8 mouse cellular contexts compared by ENCODE assay signal in genomic region chr5:111394198-111395053, GRCm38 (mm10). TPM values are rescaled to one million over a fixed set of nuclear protein-coding genes. Genes with fewer than 3 reads are reported as not detected.
DNase-seq lines count a peak whose midpoint lies in the region; ATAC-seq lines count a peak whose summit lies in the region.

No protein-coding gene starts in this region.

- ATAC-seq in heart, embryonic 13.5 days (ENCODE audit: extremely low read depth, insufficient number of reproducible peaks, low FRiP score, low TSS enrichment), result no peak
- ATAC-seq in embryonic facial prominence, embryonic 12.5 days (ENCODE audit: insufficient number of reproducible peaks, insufficient read depth, low FRiP score, low TSS enrichment), result no peak
- ATAC-seq in hindbrain, embryonic 16.5 days, result peak; percentile 27; the same call in 1 of the 2 replicates

- peaks cover 24% of the 10 kb centered on the region for H3K27me3 ChIP-seq in heart, embryonic 13.5 days (replicated peaks)
- no peaks in the 10 kb centered on the region for H3K27me3 ChIP-seq in embryonic facial prominence, embryonic 12.5 days
- H3K27me3 ChIP-seq in hindbrain, embryonic 16.5 days (replicated peaks; ENCODE audit: control insufficient read depth, insufficient read depth, low read length), result no peaks in the 10 kb centered on the region
- peaks cover 34% of the 10 kb centered on the region for H3K27me3 ChIP-seq in midbrain, embryonic 10.5 days (ENCODE audit: low read depth, poor library complexity, severe bottlenecking)

- H3K4me1 ChIP-seq in heart, embryonic 13.5 days, result peaks cover 60% of the 10 kb centered on the region
- peaks cover 61% of the 10 kb centered on the region for H3K4me1 ChIP-seq in embryonic facial prominence, embryonic 12.5 days
- H3K4me1 ChIP-seq in hindbrain, embryonic 16.5 days (ENCODE audit: control insufficient read depth, insufficient read depth, low read depth, low read length), result peaks cover 31% of the 10 kb centered on the region
- H3K4me1 ChIP-seq in midbrain, embryonic 10.5 days, result peaks cover 49% of the 10 kb centered on the region

- no peaks in the 10 kb centered on the region for H3K9me3 ChIP-seq in heart, embryonic 13.5 days
- no peaks in the 10 kb centered on the region for H3K9me3 ChIP-seq in embryonic facial prominence, embryonic 12.5 days
- H3K9me3 ChIP-seq in hindbrain, embryonic 16.5 days (ENCODE audit: control insufficient read depth, low read length), result no peaks in the 10 kb centered on the region
- no peaks in the 10 kb centered on the region for H3K9me3 ChIP-seq in midbrain, embryonic 10.5 days (replicated peaks)

- H3K27ac ChIP-seq in heart, embryonic 13.5 days (replicated peaks), result 0 out of 2 replicates have a peak overlapping the region, but pooled peaks have one; percentile 13
- H3K27ac ChIP-seq in embryonic facial prominence, embryonic 12.5 days, result peak overlapping the region; percentile 92
- H3K27ac ChIP-seq in hindbrain, embryonic 16.5 days (ENCODE audit: low read depth, low read length), result peak overlapping the region; percentile 55
- peak overlapping the region; percentile 82 for H3K27ac ChIP-seq in midbrain, embryonic 10.5 days (replicated peaks)

- H3K36me3 ChIP-seq in heart, embryonic 13.5 days, result 0 out of 2 replicates have a peak, but pooled peaks cover 4% of the 10 kb centered on the region
- no peaks in the 10 kb centered on the region; the same call in 1 of the 2 replicates for H3K36me3 ChIP-seq in embryonic facial prominence, embryonic 12.5 days
- no peaks in the 10 kb centered on the region for H3K36me3 ChIP-seq in hindbrain, embryonic 16.5 days (ENCODE audit: control insufficient read depth, insufficient read depth, low read length)
- H3K36me3 ChIP-seq in midbrain, embryonic 10.5 days, result peaks cover 3% of the 10 kb centered on the region

- intact Hi-C loops in heart, postnatal 14 days (cut with DNase I), result no loop called here

- peak overlapping the region; percentile 31 for H3K4me3 ChIP-seq in heart, embryonic 13.5 days
- peak overlapping the region; percentile 3; the same call in 1 of the 2 replicates for H3K4me3 ChIP-seq in embryonic facial prominence, embryonic 12.5 days
- peak overlapping the region; percentile 1; the same call in 1 of the 2 replicates for H3K4me3 ChIP-seq in hindbrain, embryonic 16.5 days (ENCODE audit: low read length)
- peak overlapping the region; percentile 31 for H3K4me3 ChIP-seq in midbrain, embryonic 10.5 days

- no peak for DNase-seq in heart, postnatal 14 days
- no peak for DNase-seq in midbrain, embryonic 10.5 days (ENCODE audit: low spot score)
- no peak for DNase-seq in right cerebral cortex, postnatal 36 days (ENCODE audit: low spot score in 2 of 2)
- no peak for DNase-seq in thymus, adult 18-20 months
- no peak for DNase-seq in gastrocnemius, adult 18-20 months (ENCODE audit: low spot score)

- peak overlapping the region; percentile 50 for H3K9ac ChIP-seq in heart, embryonic 13.5 days
- no peak overlapping the region for H3K9ac ChIP-seq in embryonic facial prominence, embryonic 12.5 days
- H3K9ac ChIP-seq in hindbrain, embryonic 16.5 days (ENCODE audit: low read depth, low read length), result peak overlapping the region; percentile 39; the same call in 1 of the 2 replicates

- peak overlapping the region; percentile 66 for H3K4me2 ChIP-seq in heart, embryonic 13.5 days
- peak overlapping the region; percentile 50 for H3K4me2 ChIP-seq in embryonic facial prominence, embryonic 12.5 days (replicated peaks)
- H3K4me2 ChIP-seq in hindbrain, embryonic 16.5 days (ENCODE audit: low read length), result peak overlapping the region; percentile 46

- 22% methylated on average over 15 of the region's 15 CpGs for WGBS in heart, embryonic 13.5 days
- WGBS in embryonic facial prominence, embryonic 12.5 days, result 4% methylated on average over 15 of the region's 15 CpGs
- 6% methylated on average over 15 of the region's 15 CpGs for WGBS in hindbrain, embryonic 16.5 days
- WGBS in midbrain, embryonic 10.5 days, result 32% methylated on average over 15 of the region's 15 CpGs

RNA-seq across cellular contexts. Expression of gene Mn1, which starts 22.7 kb away (rescaled TPM):
- polyA plus RNA-seq in heart, embryonic 13.5 days (2015; fragmentation: Nextera tagmentation; extraction: Ambion mirVana), result 7.2 and 8.2 TPM in 2 replicates
- total RNA-seq in heart, postnatal 14 days (2021), result 10 to 100 TPM; 17.3 to 18.3 TPM
- polyA plus RNA-seq in embryonic facial prominence, embryonic 12.5 days (2016; fragmentation: Nextera tagmentation; extraction: Ambion mirVana), result 57.8 and 58.3 TPM in 2 replicates
- polyA plus RNA-seq in hindbrain, embryonic 16.5 days (2015; fragmentation: Nextera tagmentation; extraction: Ambion mirVana), result 22.3 and 35.8 TPM in 2 replicates
- 53.0 and 63.2 TPM in 2 replicates for polyA plus RNA-seq in midbrain, embryonic 10.5 days (2016; fragmentation: Nextera tagmentation; extraction: Ambion mirVana)
- total RNA-seq in gastrocnemius, adult 18-20 months (2021), result 10 to 100 TPM; 34.5 to 75.8 TPM

Comparison
In these comparisons a context has a peak if more than half of its experiments do, and no peak if none do; other contexts are left out.
1. H3K27ac ChIP-seq: peak in every context shown above with its lines; median percentile 92 in embryonic facial prominence, embryonic 12.5 days; 82 in midbrain, embryonic 10.5 days; 55 in hindbrain, embryonic 16.5 days; 13 in heart, embryonic 13.5 days.